Mouse (Mus musculus) frontal cortex, postnatal 25 days (tissue): Measurements from ENCODE around the gene Pcnx3.
"Not testable (repeated sequence)": the region's sequence is repeated elsewhere in the genome, so short reads cannot be mapped to it uniquely, and the experiment has no call there.

Source experiments
- DNase-seq, 2 experiments: peaks; one replicate each; pipeline ENCODE4 v3.0.0; 2022; ENCODE audit warnings: low spot score in 2 of 2

Gene Pcnx3

GRCm38 (mm10) chr19:5713255-5713654 is 24.5 kb upstream of the Pcnx3 start:
- no peak for DNase-seq

GRCm38 (mm10) chr19:5711907-5712460 is 23.3 kb upstream of the Pcnx3 start:
- no peak for DNase-seq

- peak in 1 of 2 experiments; percentile 66 for DNase-seq
Observed at GRCm38 (mm10) chr19:5711218-5711617, 22.5 kb upstream of the Pcnx3 start.

- DNase-seq: no peak
Observed at GRCm38 (mm10) chr19:5710581-5710980, 21.9 kb upstream of the Pcnx3 start.

GRCm38 (mm10) chr19:5710068-5710467 is 21.4 kb upstream of the Pcnx3 start:
- no peak for DNase-seq

GRCm38 (mm10) chr19:5704801-5705571 is 16.3 kb upstream of the Pcnx3 start:
- DNase-seq: no peak

- DNase-seq: no peak
Observed at GRCm38 (mm10) chr19:5704163-5704800, 15.6 kb upstream of the Pcnx3 start, which contains the start of gene Kcnk7. Gene Kcnk7, plus strand, starts transcription at chr19:5704367.

- DNase-seq: no peak
Observed at GRCm38 (mm10) chr19:5695849-5696462, 7.2 kb upstream of the Pcnx3 start.

GRCm38 (mm10) chr19:5693801-5694200 is 5.1 kb upstream of the Pcnx3 start:
- no peak for DNase-seq

GRCm38 (mm10) chr19:5692913-5693396 is 4.2 kb upstream of the Pcnx3 start:
- DNase-seq: no peak

- DNase-seq: no peak
Observed at GRCm38 (mm10) chr19:5692086-5692912, 3.6 kb upstream of the Pcnx3 start.

- DNase-seq: no peak
Observed at GRCm38 (mm10) chr19:5691601-5692000, 2.9 kb upstream of the Pcnx3 start.

GRCm38 (mm10) chr19:5690343-5690735 is 1.6 kb upstream of the Pcnx3 start:
- no peak for DNase-seq

- peak; percentile 57 to 65 for DNase-seq
Observed at GRCm38 (mm10) chr19:5689565-5690342, 1.0 kb upstream of the Pcnx3 start.

- DNase-seq: no peak
Observed at GRCm38 (mm10) chr19:5689088-5689428, 350 bp upstream of the Pcnx3 start.

- DNase-seq: no peak
Observed at GRCm38 (mm10) chr19:5687738-5688137, 970 bp downstream of the Pcnx3 start.

- DNase-seq: not testable (repeated sequence)
Observed at GRCm38 (mm10) chr19:5686954-5687353, 1.8 kb downstream of the Pcnx3 start.

GRCm38 (mm10) chr19:5686437-5686836 is 2.3 kb downstream of the Pcnx3 start:
- no peak for DNase-seq

GRCm38 (mm10) chr19:5685861-5686260 is 2.8 kb downstream of the Pcnx3 start:
- DNase-seq: no peak

- no peak for DNase-seq
Observed at GRCm38 (mm10) chr19:5685431-5685830, 3.3 kb downstream of the Pcnx3 start.

- DNase-seq: no peak
Observed at GRCm38 (mm10) chr19:5684985-5685384, 3.7 kb downstream of the Pcnx3 start.
